Mouse (Mus musculus): ENCODE data around the gene Garnl3.
A peak's percentile ranks its signal among the peaks of the same experiment; 100 is the strongest.

Gene Garnl3

GRCm38 (mm10) chr2:33032391-33033062 is 98.9 kb downstream of the Garnl3 start:
- DNase-seq (ENCODE audit: low read depth, low spot score) = no peak

- DNase-seq (ENCODE audit: low read depth, low spot score) = peak; percentile 19
These were observed 106.4 kb downstream of the Garnl3 start for GRCm38 (mm10) chr2:33025040-33025439.

- DNase-seq (ENCODE audit: low read depth, low spot score) = no peak
These were observed 106.9 kb downstream of the Garnl3 start for GRCm38 (mm10) chr2:33024564-33024963.

GRCm38 (mm10) chr2:33022846-33023245 is 108.6 kb downstream of the Garnl3 start:
- DNase-seq (ENCODE audit: low read depth, low spot score) = no peak

- peak; percentile 38 for DNase-seq (ENCODE audit: low read depth, low spot score)
These were observed 113.4 kb downstream of the Garnl3 start for GRCm38 (mm10) chr2:33018026-33018425.

GRCm38 (mm10) chr2:33017191-33017590 is 114.3 kb downstream of the Garnl3 start:
- DNase-seq (ENCODE audit: low read depth, low spot score) = no peak

GRCm38 (mm10) chr2:33014877-33015276 is 116.6 kb downstream of the Garnl3 start:
- no peak for DNase-seq (ENCODE audit: low read depth, low spot score)

- DNase-seq (ENCODE audit: low read depth, low spot score) = peak; percentile 15
These were observed 122.4 kb downstream of the Garnl3 start for GRCm38 (mm10) chr2:33009055-33009454.

GRCm38 (mm10) chr2:33005041-33005440 is 126.4 kb downstream of the Garnl3 start:
- no peak for DNase-seq (ENCODE audit: low read depth, low spot score)

GRCm38 (mm10) chr2:33002144-33002543 is 129.3 kb downstream of the Garnl3 start:
- DNase-seq (ENCODE audit: low read depth, low spot score) = no peak

GRCm38 (mm10) chr2:32999752-33000151 is 131.7 kb downstream of the Garnl3 start:
- no peak for DNase-seq (ENCODE audit: low read depth, low spot score)

GRCm38 (mm10) chr2:32997792-32998191 is 133.7 kb downstream of the Garnl3 start:
- DNase-seq (ENCODE audit: low read depth, low spot score) = no peak

GRCm38 (mm10) chr2:32997081-32997480 is 134.4 kb downstream of the Garnl3 start:
- DNase-seq (ENCODE audit: low read depth, low spot score) = no peak

- no peak for DNase-seq (ENCODE audit: low read depth, low spot score)
These were observed 139.3 kb downstream of the Garnl3 start for GRCm38 (mm10) chr2:32992130-32992529.

GRCm38 (mm10) chr2:32990167-32990832 is 141.2 kb downstream of the Garnl3 start:
- DNase-seq (ENCODE audit: low read depth, low spot score) = peak; percentile 68

GRCm38 (mm10) chr2:32989376-32989775 is 142.1 kb downstream of the Garnl3 start:
- DNase-seq (ENCODE audit: low read depth, low spot score) = no peak

GRCm38 (mm10) chr2:32985844-32986243 is 145.6 kb downstream of the Garnl3 start:
- DNase-seq (ENCODE audit: low read depth, low spot score) = no peak

GRCm38 (mm10) chr2:32983617-32984016 is 147.8 kb downstream of the Garnl3 start:
- DNase-seq (ENCODE audit: low read depth, low spot score) = no peak

- DNase-seq (ENCODE audit: low read depth, low spot score) = peak; percentile 40
These were observed 148.8 kb downstream of the Garnl3 start for GRCm38 (mm10) chr2:32982700-32983099.

GRCm38 (mm10) chr2:32981725-32982271 is 149.7 kb downstream of the Garnl3 start, which contains the start of gene Slc2a8:
Gene Slc2a8 (minus strand): TSS chr2:32982083.
- peak; percentile 96 for DNase-seq (ENCODE audit: low read depth, low spot score)

GRCm38 (mm10) chr2:32981281-32981680 is 150.2 kb downstream of the Garnl3 start:
- no peak for DNase-seq (ENCODE audit: low read depth, low spot score)

- DNase-seq (ENCODE audit: low read depth, low spot score) = no peak
These were observed 151.8 kb downstream of the Garnl3 start for GRCm38 (mm10) chr2:32979675-32980074.

GRCm38 (mm10) chr2:32978675-32979074 is 152.8 kb downstream of the Garnl3 start:
- DNase-seq (ENCODE audit: low read depth, low spot score) = no peak
